Mouse (Mus musculus) myocyte (in vitro differentiated cells): Measurements from ENCODE around the gene Sfta2.

ENCODE experiments used
- CEBPB ChIP-seq: IDR thresholded peaks from 2 replicates; pipeline ENCODE4 v1.6.1; 2011; ENCODE audit warnings: mild to moderate bottlenecking, moderate library complexity; ENCODE audit not compliant: poor library complexity, insufficient read depth, severe bottlenecking
- E2F4 ChIP-seq: IDR thresholded peaks from one replicate; pipeline ENCODE4 v1.6.1; 2011; ENCODE audit warnings: mild to moderate bottlenecking, control low read depth, moderate library complexity; ENCODE audit not compliant: insufficient read depth
- MAX ChIP-seq: IDR thresholded peaks from one replicate; pipeline ENCODE4 v1.6.1; 2011; ENCODE audit warnings: low read depth, mild to moderate bottlenecking, control low read depth
- MYOG ChIP-seq, 3 experiments: IDR thresholded peaks; one replicate each; pipeline ENCODE4 v1.6.1; 2011; ENCODE audit warnings: control low read depth in 2 of 3, low read depth in 2 of 3, mild to moderate bottlenecking in 2 of 3; ENCODE audit not compliant: insufficient read length in 2 of 3, control insufficient read depth in 1 of 3, insufficient read depth in 1 of 3
- POLR2A ChIP-seq: IDR thresholded peaks from one replicate; pipeline ENCODE4 v1.6.1; 2011; ENCODE audit warnings: low read depth, mild to moderate bottlenecking, control low read depth, moderate library complexity; ENCODE audit not compliant: insufficient read length
- POLR2AphosphoS2 ChIP-seq: IDR thresholded peaks from one replicate; pipeline ENCODE4 v1.6.1; 2011; ENCODE audit warnings: low read depth, control low read depth; ENCODE audit not compliant: insufficient read length
- SRF ChIP-seq: IDR thresholded peaks from one replicate; pipeline ENCODE4 v1.6.1; 2011; ENCODE audit warnings: low read depth; ENCODE audit not compliant: control insufficient read depth, insufficient read length
- TCF12 ChIP-seq: IDR thresholded peaks from one replicate; pipeline ENCODE4 v1.6.1; 2011; ENCODE audit warnings: mild to moderate bottlenecking, control low read depth; ENCODE audit not compliant: poor library complexity, insufficient read depth, severe bottlenecking
- TCF3 ChIP-seq: IDR thresholded peaks from one replicate; pipeline ENCODE4 v1.6.1; 2011; ENCODE audit warnings: low read depth, control low read depth; ENCODE audit not compliant: insufficient read length
- USF1 ChIP-seq: IDR thresholded peaks from one replicate; pipeline ENCODE4 v1.6.1; 2011; ENCODE audit warnings: low read depth, mild to moderate bottlenecking, control low read depth, moderate library complexity

GRCm38 (mm10) chr17:35643609-35644236 is 42.4 kb downstream of the Sfta2 start, which contains the start of gene Mucl3:
- no peak for TF ChIP-seq TCF12
- TF ChIP-seq POLR2A, result no peak
- TF ChIP-seq E2F4, result no peak
- TF ChIP-seq MYOG (IDR thresholded peaks at IDR 0.05; ENCODE audit: control insufficient read depth in 1 of 3, insufficient read depth in 1 of 3, insufficient read length in 2 of 3, low read depth in 2 of 3), result no peak
- TF ChIP-seq USF1, result no peak
- no peak for TF ChIP-seq TCF3
- TF ChIP-seq MAX, result no peak
- no peak for TF ChIP-seq SRF
- no peak for TF ChIP-seq CEBPB
- TF ChIP-seq POLR2AphosphoS2, result no peak
